Mouse (Mus musculus) v-Abl transformed pro-B cells (cell line): ENCODE data around the gene Prkacb.
"Not testable (repeated sequence)": the region's sequence is repeated elsewhere in the genome, so short reads cannot be mapped to it uniquely, and the experiment has no call there.

Experiments used
- in situ Hi-C, 2 experiments: fragments of 400-800 bp; cut with MboI; formaldehyde crosslinking; loops; one replicate each; pipeline ENCODE4 v1.15.1; 2025; ENCODE audit not compliant: unreplicated experiment in 2 of 2

Gene Prkacb

GRCm38 (mm10) chr3:146781131-146781530, 31.7 kb downstream of the Prkacb start:
- in situ Hi-C loops: loop anchor here (5.0 to 25.0 kb wide), 4 partner anchors 219 to 719 kb away; no protein-coding TSS in a partner anchor

- in situ Hi-C loops: loop anchor here (5.0 to 25.0 kb wide), 4 partner anchors 218 to 718 kb away; no protein-coding TSS in a partner anchor
Observed at GRCm38 (mm10) chr3:146780241-146780640, 32.5 kb downstream of the Prkacb start.

- in situ Hi-C loops: loop anchor here in 1 of 2 experiments (25.0 kb wide), 1 partner anchor 717 kb away; no protein-coding TSS in a partner anchor
Observed at GRCm38 (mm10) chr3:146778913-146779312, 33.9 kb downstream of the Prkacb start.

- in situ Hi-C loops: loop anchor here in 1 of 2 experiments (25.0 kb wide), 1 partner anchor 716 kb away; no protein-coding TSS in a partner anchor
Observed at GRCm38 (mm10) chr3:146778451-146778850, 34.3 kb downstream of the Prkacb start.

GRCm38 (mm10) chr3:146776711-146777110, 36.1 kb downstream of the Prkacb start:
- in situ Hi-C loops: loop anchor here in 1 of 2 experiments (25.0 kb wide), 1 partner anchor 714 kb away; no protein-coding TSS in a partner anchor

- in situ Hi-C loops: no loop called here
Observed at GRCm38 (mm10) chr3:146770853-146771252, 41.9 kb downstream of the Prkacb start.

GRCm38 (mm10) chr3:146769940-146770659, 42.7 kb downstream of the Prkacb start:
- in situ Hi-C loops: no loop called here

GRCm38 (mm10) chr3:146769569-146769939, 43.2 kb downstream of the Prkacb start:
- in situ Hi-C loops: no loop called here

GRCm38 (mm10) chr3:146768921-146769320, 43.9 kb downstream of the Prkacb start:
- in situ Hi-C loops: no loop called here

GRCm38 (mm10) chr3:146768360-146768759, 44.4 kb downstream of the Prkacb start:
- in situ Hi-C loops: no loop called here

- in situ Hi-C loops: no loop called here
Observed at GRCm38 (mm10) chr3:146766701-146767181, 46.0 kb downstream of the Prkacb start.

- in situ Hi-C loops: no loop called here
Observed at GRCm38 (mm10) chr3:146766071-146766605, 46.7 kb downstream of the Prkacb start.

- in situ Hi-C loops: no loop called here
Observed at GRCm38 (mm10) chr3:146764871-146765529, 47.8 kb downstream of the Prkacb start.

GRCm38 (mm10) chr3:146763054-146763453, 49.7 kb downstream of the Prkacb start:
- in situ Hi-C loops: not testable (repeated sequence)

GRCm38 (mm10) chr3:146761276-146761675, 51.5 kb downstream of the Prkacb start:
- in situ Hi-C loops: no loop called here

GRCm38 (mm10) chr3:146757970-146758960, 54.5 kb downstream of the Prkacb start:
- in situ Hi-C loops: no loop called here

GRCm38 (mm10) chr3:146754270-146754669, 58.5 kb downstream of the Prkacb start:
- in situ Hi-C loops: no loop called here

GRCm38 (mm10) chr3:146741564-146742202, 71.1 kb downstream of the Prkacb start:
- in situ Hi-C loops: no loop called here

GRCm38 (mm10) chr3:146741158-146741557, 71.6 kb downstream of the Prkacb start:
- in situ Hi-C loops: no loop called here

GRCm38 (mm10) chr3:146736186-146736585, 76.6 kb downstream of the Prkacb start:
- in situ Hi-C loops: not testable (repeated sequence)
